Mouse (Mus musculus) brain, adult 10 weeks (tissue): ENCODE data around the gene Spdya. TPM values are rescaled to one million over a fixed set of nuclear protein-coding genes. Genes with fewer than 3 reads are reported as not detected.

ENCODE experiments used
- polyA plus RNA-seq: library from polyadenylated mRNA; stranded (reverse); fragments of 350-450 nt; fragmentation: Illumina TruSeq; extraction: RNeasy Lipid Tissue Mini Kit (QIAGEN cat#74804); gene quantifications from one replicate; pipeline ENCODE4 v1.2.3, GENCODE M21; 2015; ENCODE audit warnings: low read depth, low replicate concordance

The Spdya gene
- polyA plus RNA-seq = 2.3 TPM

GRCm38 (mm10) chr17:71551757-71552451 is at the start of gene Spdya:
Gene Spdya, plus strand, starts transcription at chr17:71552061.

GRCm38 (mm10) chr17:71526711-71527564 is 24.9 kb upstream of the Spdya start, which contains the start of gene Ndc80:
Gene Ndc80, minus strand, starts transcription at chr17:71526857.

GRCm38 (mm10) chr17:71615638-71616318 is 63.9 kb downstream of the Spdya start, which contains the start of gene Wdr43:
Gene Wdr43, plus strand, starts transcription at chr17:71615895.

Other genes starting within 250 kb of the Spdya start
- 2.3 TPM for gene Emilin2, start 240.1 kb upstream of the Spdya start, polyA plus RNA-seq
- not detected for gene Gm4707, start 92.1 kb upstream of the Spdya start, polyA plus RNA-seq
- gene Smchd1, start 76.7 kb upstream of the Spdya start, polyA plus RNA-seq = 25.1 TPM
- 0.37 TPM for gene Ndc80, start 25.2 kb upstream of the Spdya start, polyA plus RNA-seq
- gene Wdr43, start 63.8 kb downstream of the Spdya start, polyA plus RNA-seq = 32.2 TPM
- 1.8 TPM for gene Togaram2, start 121.2 kb downstream of the Spdya start, polyA plus RNA-seq
- 0.09 TPM for gene Pcare, start 200.8 kb downstream of the Spdya start, polyA plus RNA-seq
- 52.4 TPM for gene Clip4, start 216.4 kb downstream of the Spdya start, polyA plus RNA-seq